Mouse (Mus musculus) cortical plate, adult 2 months (tissue): ENCODE results near the gene Lect2.

Source experiments
- CTCF ChIP-seq: fragments of 200-500 bp; IDR thresholded peaks from 2 replicates; pipeline ENCODE4 v1.5.1; 2011; ENCODE audit warnings: mild to moderate bottlenecking, control low read depth, low read length; ENCODE audit not compliant: insufficient read depth; ENCODE audit errors: extremely low read depth
- POLR2A ChIP-seq: fragments of 200-500 bp; IDR thresholded peaks from 2 replicates; pipeline ENCODE4 v1.6.1; 2011; ENCODE audit warnings: mild to moderate bottlenecking, low read length, control low read depth; ENCODE audit not compliant: insufficient read depth; ENCODE audit errors: extremely low read depth

GRCm38 (mm10) chr13:56506871-56507496, 41.3 kb downstream of the Lect2 start:
- TF ChIP-seq POLR2A (no peak), CTCF (no peak)
